Mouse (Mus musculus) T-helper 17 cell (primary cell): ENCODE measurements at regions not wholly inside any gene's neighbourhood (a gene's known extent, or its start where the extent isn't known, plus 50 kb on each side); places are given as distances from the start of the nearest gene placed in this dataset.

Source experiments
- in situ Hi-C, 2 experiments: fragments of 300-600 bp; cut with MboI, MseI; formaldehyde crosslinking; loops; 1 replicate in 1 of 2; 2 replicates in 1 of 2; pipeline ENCODE4 v1.15.1; 2025; ENCODE audit warnings: high pct_unique_total_duplicates in 2 of 2

- in situ Hi-C loops: no loop called here
These were observed 434.9 kb downstream of the Rnf144b start for GRCm38 (mm10) chr13:47557196-47557974.

- in situ Hi-C loops: no loop called here
These were observed 440.4 kb downstream of the Rnf144b start for GRCm38 (mm10) chr13:47562836-47563235.

- in situ Hi-C loops: no loop called here
These were observed 454.1 kb downstream of the Rnf144b start for GRCm38 (mm10) chr13:47576516-47576915.

GRCm38 (mm10) chr13:47580144-47580543 lies 457.7 kb downstream of the Rnf144b start:
- in situ Hi-C loops: no loop called here

GRCm38 (mm10) chr13:47585158-47585557 lies 462.7 kb downstream of the Rnf144b start:
- in situ Hi-C loops: no loop called here

GRCm38 (mm10) chr13:47602646-47603045 lies 480.2 kb downstream of the Rnf144b start:
- in situ Hi-C loops: no loop called here

- in situ Hi-C loops: loop anchor here in 1 of 2 experiments (10.0 kb wide), 1 partner anchor 957 kb away; no protein-coding TSS in a partner anchor
These were observed 489.0 kb downstream of the Rnf144b start for GRCm38 (mm10) chr13:47611439-47611838.

GRCm38 (mm10) chr13:47636511-47637103 lies 514.2 kb downstream of the Rnf144b start:
- in situ Hi-C loops: no loop called here

GRCm38 (mm10) chr13:47642341-47642740 lies 519.9 kb downstream of the Rnf144b start:
- in situ Hi-C loops: no loop called here

GRCm38 (mm10) chr13:47645081-47645480 lies 522.6 kb downstream of the Rnf144b start:
- in situ Hi-C loops: no loop called here

- in situ Hi-C loops: no loop called here
These were observed 525.2 kb downstream of the Rnf144b start for GRCm38 (mm10) chr13:47647693-47648092.

- in situ Hi-C loops: no loop called here
These were observed 527.6 kb downstream of the Rnf144b start for GRCm38 (mm10) chr13:47650093-47650492.

GRCm38 (mm10) chr13:47666470-47666869 lies 544.0 kb downstream of the Rnf144b start:
- in situ Hi-C loops: no loop called here

- in situ Hi-C loops: no loop called here
These were observed 544.7 kb downstream of the Rnf144b start for GRCm38 (mm10) chr13:47666956-47667701.

- in situ Hi-C loops: no loop called here
These were observed 565.7 kb downstream of the Rnf144b start for GRCm38 (mm10) chr13:47688131-47688530.

- in situ Hi-C loops: loop anchor here in 1 of 2 experiments (10.0 kb wide), 1 partner anchor 241 kb away; no protein-coding TSS in a partner anchor
These were observed 567.2 kb upstream of the Id4 start for GRCm38 (mm10) chr13:47693815-47694214.

GRCm38 (mm10) chr13:47695877-47696276 lies 565.2 kb upstream of the Id4 start:
- in situ Hi-C loops: loop anchor here in 1 of 2 experiments (10.0 kb wide), 1 partner anchor 239 kb away; no protein-coding TSS in a partner anchor

- in situ Hi-C loops: no loop called here
These were observed 560.5 kb upstream of the Id4 start for GRCm38 (mm10) chr13:47700556-47700955.

GRCm38 (mm10) chr13:47707961-47708609 lies 552.9 kb upstream of the Id4 start:
- in situ Hi-C loops: no loop called here

GRCm38 (mm10) chr13:47709323-47709722 lies 551.7 kb upstream of the Id4 start:
- in situ Hi-C loops: no loop called here

- in situ Hi-C loops: loop anchor here in 1 of 2 experiments (10.0 kb wide), 1 partner anchor 62 kb away; no protein-coding TSS in a partner anchor
These were observed 548.5 kb upstream of the Id4 start for GRCm38 (mm10) chr13:47712507-47712906.
